Comparison of ENCODE assay signal across 10 mouse cellular contexts in the genomic region with DNA sequence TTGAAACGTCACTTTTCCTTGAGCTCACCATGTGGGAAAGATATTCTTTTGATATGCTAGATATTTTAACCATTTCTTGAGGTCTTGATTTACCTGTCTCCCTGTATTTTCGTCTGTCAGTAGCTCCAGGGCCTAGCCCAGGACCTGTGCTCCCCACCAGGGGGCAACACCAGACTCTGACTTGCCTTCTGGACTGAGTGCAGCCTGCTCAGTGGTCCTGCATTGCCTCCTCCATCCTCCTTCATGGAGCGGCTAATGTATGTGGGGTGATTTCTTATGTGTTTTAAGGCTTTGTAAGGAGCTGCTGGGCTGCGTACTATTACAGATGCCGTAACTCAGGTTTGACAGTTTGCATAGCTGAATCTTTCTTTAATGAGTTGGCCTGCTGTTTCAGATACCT.
DNase-seq lines count a peak whose midpoint lies in the region; ATAC-seq and TF ChIP-seq lines count a peak whose summit lies in the region.
"Had no signal": no experiment of that assay in that cellular context is flagged by ENCODE, and none has a peak within 500 bp of the region (broad histone marks: within the 10 kb centered on the region; RNA-seq: fewer than 3 reads in every experiment).

No protein-coding gene starts in this region.

- no peak for ATAC-seq in hindbrain, embryonic 11.5 days (ENCODE audit: low FRiP score)
- ATAC-seq in midbrain, embryonic 13.5 days = peak; percentile 61; the same call in 1 of the 2 replicates
- no peak for ATAC-seq in midbrain, embryonic 15.5 days (replicated peaks)

- no peak overlapping the region for H3K27ac ChIP-seq in hindbrain, embryonic 11.5 days (ENCODE audit: low read depth, low read length)
- no peak overlapping the region for H3K27ac ChIP-seq in hindbrain, embryonic 10.5 days
- H3K27ac ChIP-seq in midbrain, embryonic 13.5 days = no peak overlapping the region
- H3K27ac ChIP-seq in midbrain, embryonic 15.5 days = no peak overlapping the region
- H3K27ac ChIP-seq: macrophage had no signal

- H3K4me2 ChIP-seq in hindbrain, embryonic 11.5 days (replicated peaks; ENCODE audit: low read depth, low read length) = no peak overlapping the region
- no peak overlapping the region for H3K4me2 ChIP-seq in midbrain, embryonic 13.5 days (replicated peaks)
- no peak overlapping the region for H3K4me2 ChIP-seq in midbrain, embryonic 15.5 days

- no peak for TF ChIP-seq POLR2A in brain, embryonic 14.5 days (IDR thresholded peaks at IDR 0.05; ENCODE audit: borderline replicate concordance, extremely low read depth, insufficient read depth, insufficient read length, poor library complexity, severe bottlenecking)

- H3K27me3 ChIP-seq in hindbrain, embryonic 11.5 days (ENCODE audit: control insufficient read depth, insufficient read depth, low read length) = no peaks in the 10 kb centered on the region
- no peaks in the 10 kb centered on the region for H3K27me3 ChIP-seq in hindbrain, embryonic 10.5 days (ENCODE audit: insufficient read depth, poor library complexity, severe bottlenecking)
- H3K27me3 ChIP-seq in midbrain, embryonic 13.5 days = no peaks in the 10 kb centered on the region
- H3K27me3 ChIP-seq in midbrain, embryonic 15.5 days (replicated peaks) = no peaks in the 10 kb centered on the region
- no peaks in the 10 kb centered on the region for H3K27me3 ChIP-seq in splenic B cell, adult 2 months (ENCODE audit: control insufficient read depth, insufficient read depth, low read length, poor library complexity, severe bottlenecking)

- no peaks in the 10 kb centered on the region for H3K36me3 ChIP-seq in hindbrain, embryonic 11.5 days (ENCODE audit: control insufficient read depth, insufficient read depth, low read length)
- no peaks in the 10 kb centered on the region for H3K36me3 ChIP-seq in hindbrain, embryonic 10.5 days
- H3K36me3 ChIP-seq in midbrain, embryonic 13.5 days = no peaks in the 10 kb centered on the region
- H3K36me3 ChIP-seq in midbrain, embryonic 15.5 days (replicated peaks) = no peaks in the 10 kb centered on the region
- H3K36me3 ChIP-seq in splenic B cell, adult 2 months (ENCODE audit: control insufficient read depth, insufficient read depth, low read length, poor library complexity, severe bottlenecking) = no peaks in the 10 kb centered on the region

- no peaks in the 10 kb centered on the region for H3K4me1 ChIP-seq in hindbrain, embryonic 11.5 days (replicated peaks; ENCODE audit: control insufficient read depth, insufficient read depth, low read length)
- peaks cover 5% of the 10 kb centered on the region for H3K4me1 ChIP-seq in hindbrain, embryonic 10.5 days (replicated peaks)
- H3K4me1 ChIP-seq in midbrain, embryonic 13.5 days (replicated peaks) = peaks cover 2% of the 10 kb centered on the region
- no peaks in the 10 kb centered on the region for H3K4me1 ChIP-seq in midbrain, embryonic 15.5 days

- no peaks in the 10 kb centered on the region for H3K9me3 ChIP-seq in hindbrain, embryonic 11.5 days (ENCODE audit: control insufficient read depth, low read length)
- no peaks in the 10 kb centered on the region for H3K9me3 ChIP-seq in hindbrain, embryonic 10.5 days
- no peaks in the 10 kb centered on the region for H3K9me3 ChIP-seq in midbrain, embryonic 13.5 days
- H3K9me3 ChIP-seq in midbrain, embryonic 15.5 days = no peaks in the 10 kb centered on the region

- peak; percentile 40; the same call in 1 of the 2 replicates for TF ChIP-seq CTCF in brain, embryonic 14.5 days (IDR thresholded peaks at IDR 0.05; ENCODE audit: borderline replicate concordance, extremely low read depth, insufficient read depth, insufficient read length)

- no peak overlapping the region for H3K4me3 ChIP-seq in hindbrain, embryonic 11.5 days (ENCODE audit: low read depth, low read length)
- no peak overlapping the region for H3K4me3 ChIP-seq in hindbrain, embryonic 10.5 days
- H3K4me3 ChIP-seq in midbrain, embryonic 13.5 days (replicated peaks) = no peak overlapping the region
- no peak overlapping the region for H3K4me3 ChIP-seq in midbrain, embryonic 15.5 days

- no peak overlapping the region for H3K9ac ChIP-seq in hindbrain, embryonic 11.5 days (ENCODE audit: low read depth, low read length)
- H3K9ac ChIP-seq in midbrain, embryonic 13.5 days (replicated peaks) = no peak overlapping the region
- no peak overlapping the region for H3K9ac ChIP-seq in midbrain, embryonic 15.5 days

- peak; percentile 25 for DNase-seq in hindbrain, embryonic 11.5 days (ENCODE audit: low spot score)
- DNase-seq in hindbrain, embryonic 10.5 days (ENCODE audit: low spot score) = no peak
- DNase-seq in brain, embryonic 14.5 days (ENCODE audit: low read depth) = no peak
- DNase-seq in splenic B cell, adult 2 months (ENCODE audit: low read depth, low spot score) = peak; percentile 7
- DNase-seq in urinary bladder, postnatal 36 days (ENCODE audit: low spot score in 2 of 2) = no peak
- DNase-seq: layer of hippocampus, adult 9-11 months; thymus, postnatal 14 days had no signal

- 78% methylated on average over 5 of the region's 5 CpGs for WGBS in hindbrain, embryonic 11.5 days
- WGBS in hindbrain, embryonic 10.5 days = 77% methylated on average over 5 of the region's 5 CpGs
- 84% methylated on average over 5 of the region's 5 CpGs for WGBS in midbrain, embryonic 13.5 days
- 77% methylated on average over 5 of the region's 5 CpGs for WGBS in midbrain, embryonic 15.5 days

Comparison
In these comparisons a context has a peak if more than half of its experiments do, and no peak if none do; other contexts are left out.
1. DNase-seq: peak in hindbrain, embryonic 11.5 days (single experiment) and splenic B cell, adult 2 months (single experiment); none in hindbrain, embryonic 10.5 days (single experiment), brain, embryonic 14.5 days (single experiment) and urinary bladder, postnatal 36 days (0 of 2).